Mouse (Mus musculus) lung, adult 2 months (tissue): ENCODE measurements around the gene Utrn.

Source experiments
- CTCF ChIP-seq: fragments of 200-500 bp; IDR thresholded peaks from 2 replicates; pipeline ENCODE4 v1.5.1; 2011; ENCODE audit warnings: mild to moderate bottlenecking, low read length, control low read depth; ENCODE audit not compliant: insufficient read depth
- POLR2A ChIP-seq: fragments of 200-500 bp; IDR thresholded peaks from 2 replicates; pipeline ENCODE4 v1.6.1; 2011; ENCODE audit warnings: low read depth, mild to moderate bottlenecking, control low read depth, low read length, borderline replicate concordance; ENCODE audit errors: extremely low read depth

DNA sequence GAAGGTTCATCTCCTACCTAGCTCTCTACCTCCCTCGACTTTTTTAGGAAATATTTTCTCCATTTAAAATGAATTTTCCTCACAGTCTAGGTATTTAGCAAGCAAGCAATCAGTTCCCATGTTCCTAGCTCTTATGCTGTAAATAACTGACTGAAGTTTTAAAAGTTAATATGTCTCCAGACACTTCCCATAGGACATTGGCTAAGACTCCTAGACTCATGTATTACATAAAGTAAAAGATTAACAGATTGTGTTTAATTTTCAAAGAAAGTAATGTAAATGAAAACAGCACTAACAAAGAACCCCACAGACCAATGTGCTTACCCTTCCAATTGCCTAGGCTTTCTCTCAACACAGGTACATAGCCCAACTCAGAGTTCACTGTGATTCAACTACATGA is 35.0 kb downstream of the Utrn start:
- no peak for TF ChIP-seq CTCF
- TF ChIP-seq POLR2A = no peak
